Mouse (Mus musculus) stomach, embryonic 16.5 days (tissue): Measurements from ENCODE around the gene Eif1b. TPM values are rescaled to one million over a fixed set of nuclear protein-coding genes. Genes with fewer than 3 reads are reported as not detected.
"Not testable (repeated sequence)": the region's sequence is repeated elsewhere in the genome, so short reads cannot be mapped to it uniquely, and the experiment has no call there.

ENCODE experiments used
- ATAC-seq: fragments of 200-750 bp; cut with Nextera tagmentation; 2 replicates; pipeline ENCODE4 v1.8.0; 2017; ENCODE audit warnings: moderate number of reproducible peaks, moderate TSS enrichment; ENCODE audit not compliant: insufficient read depth, low FRiP score
- H3K27ac ChIP-seq: fragments of 300-500 bp; sonication (generic); 2 replicates; pipeline ENCODE4 v1.5.1; 2014; ENCODE audit warnings: low read length
- H3K27me3 ChIP-seq: fragments of 300-500 bp; sonication (generic); 2 replicates; pipeline ENCODE4 v1.6.1; 2014; ENCODE audit warnings: low read length, control low read depth, mixed read lengths; ENCODE audit not compliant: control insufficient read depth, insufficient read depth
- H3K36me3 ChIP-seq: fragments of 300-500 bp; sonication (generic); 2 replicates; pipeline ENCODE4 v1.6.1; 2014; ENCODE audit warnings: low read length; ENCODE audit not compliant: control insufficient read depth, insufficient read depth
- H3K4me1 ChIP-seq: fragments of 300-500 bp; sonication (generic); 2 replicates; pipeline ENCODE4 v1.6.1; 2014; ENCODE audit warnings: low read length, control low read depth, mixed read lengths; ENCODE audit not compliant: control insufficient read depth, insufficient read depth
- H3K4me2 ChIP-seq: fragments of 300-500 bp; sonication (generic); 2 replicates; pipeline ENCODE4 v1.6.1; 2014; ENCODE audit warnings: low read depth, low read length, mixed read lengths
- H3K4me3 ChIP-seq: fragments of 300-500 bp; sonication (generic); replicated peaks from 2 replicates; pipeline ENCODE4 v1.5.1; 2014; ENCODE audit warnings: mild to moderate bottlenecking, low read length
- H3K9ac ChIP-seq: fragments of 300-500 bp; sonication (generic); 2 replicates; pipeline ENCODE4 v1.6.1; 2014; ENCODE audit warnings: low read length
- H3K9me3 ChIP-seq: fragments of 300-500 bp; sonication (generic); replicated peaks from 2 replicates; pipeline ENCODE4 v1.6.1; 2016; ENCODE audit warnings: low read length, control low read depth; ENCODE audit not compliant: control insufficient read depth
- WGBS: fragments of 180-500 bp; shearing (Covaris S2); extraction: QIAGEN DNeasy Blood & Tissue Kit; methylation state at CpG from one replicate; pipeline ENCODE4 v1.1.7; 2014; 5-methylcytosine and 5-hydroxymethylcytosine counted together
- polyA plus RNA-seq: library from polyadenylated mRNA; unstranded; fragments of >200 nt; fragmentation: Nextera tagmentation; extraction: Ambion mirVana; gene quantifications from 2 replicates; pipeline ENCODE4 v1.2.1, GENCODE M21; 2015

Gene Eif1b
- polyA plus RNA-seq, 1 experiment from 2014 or later, result 138 TPM

GRCm38 (mm10) chr9:120532691-120533090, 40.7 kb downstream of the Eif1b start:
- H3K27ac ChIP-seq, result no peak overlapping the region
- H3K4me1 ChIP-seq, result no peaks in the 10 kb centered on the region
- H3K9me3 ChIP-seq, result no peaks in the 10 kb centered on the region
- H3K4me2 ChIP-seq, result no peak overlapping the region
- H3K27me3 ChIP-seq, result no peaks in the 10 kb centered on the region
- no peaks in the 10 kb centered on the region for H3K36me3 ChIP-seq
- no peak overlapping the region for H3K4me3 ChIP-seq
- H3K9ac ChIP-seq, result no peak overlapping the region
- WGBS, result 84% methylated on average over 6 of the region's 6 CpGs
- no peak for ATAC-seq

DNA sequence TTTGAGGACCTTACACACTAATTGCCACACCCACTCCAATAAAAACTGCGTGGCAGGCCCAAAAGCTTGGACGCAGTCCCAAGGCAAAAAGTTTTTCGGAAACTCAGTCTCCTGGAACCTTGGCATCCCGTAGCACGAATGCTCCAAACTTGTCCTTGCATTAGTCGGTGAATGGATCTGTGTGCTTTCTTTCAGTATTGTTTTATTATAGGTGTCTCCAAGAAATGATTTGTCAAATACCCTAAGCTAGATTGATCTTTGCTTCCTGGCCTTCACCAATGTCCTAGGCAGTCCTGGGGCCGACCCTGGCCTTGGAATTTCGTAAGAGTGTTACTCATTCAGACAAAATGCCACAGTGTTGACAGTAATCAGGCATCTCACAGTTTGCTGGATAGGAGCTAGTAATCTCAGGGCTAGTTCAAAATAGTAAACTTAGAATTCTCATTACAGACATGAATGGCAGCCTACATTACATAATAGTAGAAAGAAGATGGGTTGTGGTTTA, 41.5 kb downstream of the Eif1b start:
- not testable (repeated sequence) for H3K4me1 ChIP-seq, H3K27me3 ChIP-seq, H3K4me3 ChIP-seq, ATAC-seq, H3K36me3 ChIP-seq, H3K9me3 ChIP-seq, H3K27ac ChIP-seq, H3K9ac ChIP-seq, H3K4me2 ChIP-seq
- 95% methylated on average over 8 of the region's 8 CpGs for WGBS

- 0 out of 2 replicates have a peak, but pooled peaks cover 2% of the 10 kb centered on the region for H3K27me3 ChIP-seq
- H3K4me2 ChIP-seq, result peak within 1 kb of the TSS; percentile 79
- whole genome bisulfite sequencing, result 1% methylated on average over 31 of the region's 31 CpGs
- peak within 1 kb of the TSS; percentile 70 for H3K9ac ChIP-seq
- H3K9me3 ChIP-seq, result no peaks in the 10 kb centered on the region
- H3K4me1 ChIP-seq, result no peaks in the 10 kb centered on the region; the same call in 1 of the 2 replicates
- no peak for ATAC-seq
- H3K4me3 ChIP-seq, result peak within 1 kb of the TSS; percentile 52
- H3K36me3 ChIP-seq, result no peaks in the 10 kb centered on the region
- peak within 1 kb of the TSS; percentile 46; the same call in 1 of the 2 replicates for H3K27ac ChIP-seq
Observed at GRCm38 (mm10) chr9:120539662-120540251, 47.7 kb downstream of the Eif1b start, which contains the start of gene Entpd3. Gene Entpd3 (plus strand): TSS chr9:120539818.

GRCm38 (mm10) chr9:120541411-120541810, 49.4 kb downstream of the Eif1b start:
- WGBS, result 21% methylated on average over 2 of the region's 2 CpGs
- no peak overlapping the region for H3K9ac ChIP-seq
- H3K27me3 ChIP-seq, result 0 out of 2 replicates have a peak, but pooled peaks cover 2% of the 10 kb centered on the region
- H3K4me2 ChIP-seq, result no peak overlapping the region
- no peaks in the 10 kb centered on the region for H3K9me3 ChIP-seq
- no peak overlapping the region for H3K27ac ChIP-seq
- peak; percentile 41; the same call in 1 of the 2 replicates for ATAC-seq
- H3K4me1 ChIP-seq, result peaks cover 3% of the 10 kb centered on the region
- no peak overlapping the region for H3K4me3 ChIP-seq
- no peaks in the 10 kb centered on the region for H3K36me3 ChIP-seq

GRCm38 (mm10) chr9:120542241-120542640, 50.2 kb downstream of the Eif1b start:
- Histone ChIP-seq H3K9me3 (no peaks in the 10 kb centered on the region), H3K4me1 (peaks cover 8% of the 10 kb centered on the region), H3K9ac (no peak overlapping the region), H3K27ac (peak overlapping the region; percentile 42), H3K36me3 (no peaks in the 10 kb centered on the region), H3K27me3 (0 out of 2 replicates have a peak, but pooled peaks cover 2% of the 10 kb centered on the region), H3K4me3 (no peak overlapping the region), H3K4me2 (peak overlapping the region; percentile 3; the same call in 1 of the 2 replicates)
- no peak for ATAC-seq
- WGBS, result 14% methylated on average over 6 of the region's 6 CpGs

Other genes starting within 250 kb of the Eif1b start
- gene Myrip, start 190.7 kb upstream of the Eif1b start, polyA plus RNA-seq, result 0.12 and 0.30 TPM in 2 replicates
- gene Entpd3, start 47.6 kb downstream of the Eif1b start, polyA plus RNA-seq, result 5.4 and 5.6 TPM in 2 replicates
- 689 and 823 TPM in 2 replicates for gene Rpl14, start 79.2 kb downstream of the Eif1b start, polyA plus RNA-seq